Mouse (Mus musculus) gastrocnemius, postnatal 10 days (tissue): ENCODE data around the gene B3galt1. TPM values are rescaled to one million over a fixed set of nuclear protein-coding genes. Genes with fewer than 3 reads are reported as not detected.

Experiments
- DNase-seq: peaks from one replicate; pipeline ENCODE4 v3.0.0; 2021; ENCODE audit warnings: mixed read lengths
- total RNA-seq, 2 experiments: library from RNA; stranded (reverse); gene quantifications; 2 replicates each; pipeline ENCODE4 v1.2.3; 2021

The B3galt1 gene
- total RNA-seq, 2 experiments from 2014 or later = 3.1 to 4.4 TPM

GRCm38 (mm10) chr2:67724249-67724648 lies 158.6 kb downstream of the B3galt1 start:
- DNase-seq = no peak

- no peak for DNase-seq
Observed at GRCm38 (mm10) chr2:67730771-67731170, 165.1 kb downstream of the B3galt1 start.

GRCm38 (mm10) chr2:67751585-67751984 lies 185.9 kb downstream of the B3galt1 start:
- no peak for DNase-seq

- no peak for DNase-seq
Observed at GRCm38 (mm10) chr2:67756507-67756906, 190.8 kb downstream of the B3galt1 start.

- no peak for DNase-seq
Observed at GRCm38 (mm10) chr2:67787536-67787935, 221.9 kb downstream of the B3galt1 start.

- DNase-seq = no peak
Observed at GRCm38 (mm10) chr2:67797561-67797960, 231.9 kb downstream of the B3galt1 start.

GRCm38 (mm10) chr2:67799981-67800380 lies 234.3 kb downstream of the B3galt1 start:
- DNase-seq = no peak

GRCm38 (mm10) chr2:67816149-67816548 lies 250.5 kb downstream of the B3galt1 start:
- DNase-seq = no peak

- DNase-seq = peak; percentile 4
Observed at GRCm38 (mm10) chr2:67818014-67818413, 252.3 kb downstream of the B3galt1 start.

GRCm38 (mm10) chr2:67822360-67822759 lies 256.7 kb downstream of the B3galt1 start:
- no peak for DNase-seq

- DNase-seq = peak; percentile 19
Observed at GRCm38 (mm10) chr2:67827697-67828096, 262.0 kb downstream of the B3galt1 start.

- no peak for DNase-seq
Observed at GRCm38 (mm10) chr2:67829055-67829915, 263.6 kb downstream of the B3galt1 start.

- no peak for DNase-seq
Observed at GRCm38 (mm10) chr2:67847806-67848205, 282.1 kb downstream of the B3galt1 start.

- DNase-seq = no peak
Observed at GRCm38 (mm10) chr2:67850725-67851124, 285.1 kb downstream of the B3galt1 start.

GRCm38 (mm10) chr2:67858340-67858739 lies 292.7 kb downstream of the B3galt1 start:
- DNase-seq = no peak

GRCm38 (mm10) chr2:67859004-67859403 lies 293.3 kb downstream of the B3galt1 start:
- no peak for DNase-seq

- DNase-seq = no peak
Observed at GRCm38 (mm10) chr2:67873368-67873767, 307.7 kb downstream of the B3galt1 start.

- no peak for DNase-seq
Observed at GRCm38 (mm10) chr2:67879836-67880235, 314.2 kb downstream of the B3galt1 start.

GRCm38 (mm10) chr2:67881713-67882281 lies 316.1 kb downstream of the B3galt1 start:
- no peak for DNase-seq

GRCm38 (mm10) chr2:67897956-67898689 lies 332.5 kb downstream of the B3galt1 start:
- DNase-seq = no peak

- no peak for DNase-seq
Observed at GRCm38 (mm10) chr2:67901574-67901973, 335.9 kb downstream of the B3galt1 start.

- no peak for DNase-seq
Observed at GRCm38 (mm10) chr2:67902651-67903292, 337.1 kb downstream of the B3galt1 start.
